Mouse (Mus musculus) adrenal gland, adult (tissue): ENCODE measurements at regions not wholly inside any gene's neighbourhood (a gene's known extent, or its start where the extent isn't known, plus 50 kb on each side); places are given as distances from the start of the nearest gene placed in this dataset.

Experiments
- DNase-seq, 2 experiments: peaks; one replicate each; pipeline ENCODE4 v3.0.0; 2022 to 2023; ENCODE audit warnings: low spot score in 1 of 2; ENCODE audit not compliant: inconsistent age in 2 of 2

DNA sequence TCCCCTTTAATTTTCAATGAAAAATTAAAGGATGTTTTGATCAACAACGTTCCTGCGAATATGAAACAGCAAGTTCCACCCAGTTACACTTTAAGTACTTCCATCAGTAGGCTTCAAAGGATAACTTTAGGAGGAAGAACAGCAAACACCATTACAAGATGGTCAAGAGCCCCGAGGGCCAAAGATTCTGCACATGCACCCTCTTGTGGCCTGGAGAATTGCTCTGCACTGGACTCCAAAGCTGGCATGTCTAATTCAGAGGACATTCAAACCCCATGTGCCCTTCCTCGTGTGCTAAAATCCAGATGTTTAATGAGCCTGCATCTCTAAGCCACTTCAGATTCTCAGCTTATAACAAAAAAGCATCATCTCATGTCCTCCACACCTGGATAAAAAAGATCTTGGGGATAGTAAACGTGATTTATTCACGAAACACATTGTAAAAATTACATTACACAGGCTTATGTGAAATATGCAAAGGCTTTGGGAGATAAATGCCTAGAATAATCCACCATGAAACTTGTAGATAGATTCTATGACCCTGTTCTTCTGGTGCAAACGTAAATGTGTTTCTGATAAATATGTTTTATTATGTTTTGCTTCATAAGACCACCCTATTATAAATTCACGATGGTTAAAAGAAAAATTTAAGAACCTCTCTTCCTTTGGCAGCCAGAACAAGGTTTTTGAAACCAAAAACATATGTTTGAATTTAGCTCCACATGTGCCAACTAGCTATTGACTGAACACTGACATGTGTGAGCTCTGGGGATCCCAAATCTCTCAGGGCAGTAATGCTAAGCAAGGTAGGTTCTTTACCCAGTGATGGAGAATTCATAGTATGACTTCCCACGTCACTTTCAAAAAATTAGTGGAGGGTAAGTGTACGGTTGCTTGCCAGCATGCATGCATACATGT, 100.6 kb upstream of the Rfx3 start:
- DNase-seq: no peak

DNA sequence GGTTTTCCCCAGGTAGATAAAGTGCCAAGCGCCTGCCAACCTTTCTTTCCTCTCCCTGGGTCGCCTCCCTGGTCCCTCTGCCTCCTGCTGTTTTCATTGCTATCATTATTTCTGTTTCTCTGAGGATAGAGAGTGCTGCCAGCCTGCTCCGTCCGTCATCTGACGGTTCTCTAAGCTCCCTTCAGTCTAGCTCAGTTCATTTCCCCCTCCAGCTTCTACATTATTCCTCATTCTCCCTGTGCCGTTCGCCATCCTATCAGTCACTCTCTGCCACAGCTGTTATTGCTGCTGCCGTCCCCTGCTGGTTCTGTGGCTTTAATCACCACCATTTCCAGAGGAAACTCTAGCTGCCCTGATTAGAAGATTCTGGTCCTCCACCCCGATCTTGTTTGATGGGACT, 84.7 kb upstream of the Rfx3 start:
- no peak for DNase-seq

DNA sequence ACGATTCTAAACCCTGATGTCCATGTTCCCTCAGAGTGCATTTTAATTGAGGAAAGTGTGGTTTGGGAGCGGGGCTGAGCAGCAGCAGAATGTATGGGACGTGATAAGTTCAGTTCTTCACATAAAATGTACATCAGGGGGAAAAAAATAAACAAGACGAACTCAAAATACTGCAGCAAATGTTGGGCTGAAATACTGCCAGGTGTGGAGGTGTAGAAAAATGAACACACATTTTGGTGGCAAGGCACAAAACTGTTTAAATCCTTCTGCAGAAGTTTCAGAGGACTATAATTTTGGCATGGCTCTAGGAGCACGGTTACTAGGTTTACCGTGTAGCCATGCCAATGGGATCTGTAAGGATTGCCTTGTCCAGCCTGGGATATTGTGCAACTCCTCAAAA, 81.3 kb upstream of the Rfx3 start:
- DNase-seq: no peak

DNA sequence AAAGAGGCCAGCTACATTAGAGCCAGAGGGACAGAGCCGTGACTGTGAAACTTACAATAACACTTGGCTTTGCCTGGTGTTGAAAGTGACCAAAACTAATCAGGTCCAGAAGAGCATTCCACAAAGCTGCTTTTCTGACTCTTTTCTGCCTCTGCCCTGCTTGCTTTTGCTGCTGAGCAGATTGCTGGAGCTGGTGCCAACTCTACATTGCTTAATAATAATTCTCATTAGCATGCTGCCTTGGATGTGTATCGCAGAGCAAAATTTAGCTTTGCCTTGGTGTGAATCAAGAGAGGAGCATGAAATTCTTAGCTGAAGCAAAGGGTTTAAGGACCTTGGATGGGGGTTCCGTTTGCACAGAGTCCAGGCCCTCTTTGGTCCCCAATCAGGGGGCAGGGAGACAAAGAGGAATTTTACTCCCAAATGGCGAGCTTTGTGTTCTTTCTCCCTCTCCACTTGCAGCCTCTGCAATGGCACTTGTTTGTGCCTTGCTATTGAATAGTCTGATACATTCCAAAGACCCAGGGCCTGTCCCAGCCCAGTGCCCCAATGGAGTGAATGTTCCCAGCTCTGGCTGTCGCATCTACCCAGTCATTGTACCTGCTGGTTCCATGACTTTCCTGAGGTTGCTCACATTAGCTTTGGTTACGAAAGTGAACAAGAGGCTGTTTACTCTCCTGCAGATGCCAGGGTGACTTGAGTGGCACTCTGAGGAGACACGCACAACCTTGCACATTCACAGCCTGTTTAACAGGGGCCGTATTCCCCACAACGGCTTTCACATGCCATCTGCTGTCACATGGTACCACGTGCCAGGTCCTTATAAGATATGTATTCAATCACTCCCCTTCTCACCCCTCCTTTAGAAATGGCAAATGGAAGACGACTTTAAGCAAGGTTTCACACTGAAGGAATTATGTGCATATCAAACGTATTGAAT, 76.9 kb upstream of the Rfx3 start:
- DNase-seq: no peak

DNA sequence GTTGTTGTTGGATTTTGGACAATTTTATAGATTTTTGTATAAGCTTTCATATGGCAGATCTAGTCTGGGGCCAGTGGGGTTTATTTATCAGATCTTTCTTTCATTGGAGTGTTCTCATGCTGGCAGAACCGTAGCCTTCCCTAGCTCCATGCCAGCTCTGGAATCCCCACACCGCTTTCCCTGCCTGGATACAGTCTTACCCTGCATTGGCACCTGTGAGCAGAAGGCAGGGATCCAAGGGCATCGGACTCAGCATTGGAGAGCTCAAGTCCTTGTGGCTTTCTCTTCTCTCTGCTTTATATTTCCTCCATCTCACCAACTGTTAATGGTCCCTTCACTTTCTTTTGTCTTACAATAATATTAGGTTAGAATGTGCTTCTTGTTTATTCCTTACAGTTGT, 59.4 kb upstream of the Rfx3 start:
- DNase-seq: no peak
